Mouse (Mus musculus) thymus, adult 2 months (tissue): ENCODE measurements around the gene 1700088E04Rik.

Experiments
- CTCF ChIP-seq: fragments of 200-500 bp; IDR thresholded peaks from 2 replicates; pipeline ENCODE4 v1.5.1; 2012; ENCODE audit warnings: mild to moderate bottlenecking, control low read depth, low read length, moderate library complexity, borderline replicate concordance; ENCODE audit not compliant: control insufficient read depth, poor library complexity, insufficient read depth; ENCODE audit errors: extremely low read depth
- POLR2A ChIP-seq: fragments of 200-500 bp; IDR thresholded peaks from 2 replicates; pipeline ENCODE4 v1.6.1; 2012; ENCODE audit warnings: mild to moderate bottlenecking, low read length, control low read depth, moderate library complexity; ENCODE audit not compliant: control insufficient read depth, poor library complexity, insufficient read depth; ENCODE audit errors: extremely low read depth

GRCm38 (mm10) chr15:79155572-79155971, 14.5 kb upstream of the 1700088E04Rik start:
- TF ChIP-seq POLR2A (no peak), CTCF (no peak)
